Mouse (Mus musculus): Measurements from ENCODE around the gene Psmb9. TPM values are rescaled to one million over a fixed set of nuclear protein-coding genes. Genes with fewer than 3 reads are reported as not detected.

Gene Psmb9
- 7.7 TPM for polyA plus RNA-seq (2014; fragmentation: Illumina TruSeq; extraction: RNeasy Lipid Tissue Mini Kit (QIAGEN cat#74804); ENCODE audit: low read depth, low replicate concordance)

DNA sequence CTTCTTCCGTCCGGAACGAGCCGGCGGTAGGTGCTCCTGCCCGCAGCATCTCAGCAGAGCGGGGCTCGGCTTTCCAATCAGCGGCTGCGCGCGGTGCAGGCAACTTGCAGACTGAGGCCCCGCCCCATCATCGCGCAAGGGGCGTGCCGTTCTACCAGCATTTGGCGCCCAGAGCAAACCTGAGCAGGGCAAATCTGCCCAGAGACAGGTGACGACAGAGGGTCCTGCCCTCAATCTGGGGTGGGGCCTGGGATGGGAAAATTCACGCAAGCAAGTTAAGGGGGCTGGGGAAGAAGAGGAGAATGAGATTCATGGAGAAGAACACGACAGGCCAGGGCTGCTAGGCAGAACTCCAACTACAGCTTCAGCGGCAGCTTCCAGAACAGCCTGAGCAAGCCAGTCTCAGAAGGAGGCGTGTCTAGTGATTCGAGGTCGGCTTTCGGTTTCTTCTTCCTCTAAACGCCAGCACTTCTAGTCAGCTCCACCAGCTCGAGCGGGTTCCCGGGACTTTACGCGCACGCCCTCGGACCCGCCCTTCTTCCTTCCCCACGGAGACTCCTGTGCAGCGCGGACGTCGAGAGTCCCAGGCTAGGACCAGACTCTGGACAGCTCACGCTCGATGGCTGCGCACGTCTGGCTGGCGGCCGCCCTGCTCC lies at the start of gene Psmb9, which contains the start of gene Tap1:
Gene Psmb9, minus strand, starts transcription at position 504 of the 656 bp plus-strand sequence.
Gene Tap1, plus strand, starts transcription at position 293 of the 656 bp plus-strand sequence.

DNA sequence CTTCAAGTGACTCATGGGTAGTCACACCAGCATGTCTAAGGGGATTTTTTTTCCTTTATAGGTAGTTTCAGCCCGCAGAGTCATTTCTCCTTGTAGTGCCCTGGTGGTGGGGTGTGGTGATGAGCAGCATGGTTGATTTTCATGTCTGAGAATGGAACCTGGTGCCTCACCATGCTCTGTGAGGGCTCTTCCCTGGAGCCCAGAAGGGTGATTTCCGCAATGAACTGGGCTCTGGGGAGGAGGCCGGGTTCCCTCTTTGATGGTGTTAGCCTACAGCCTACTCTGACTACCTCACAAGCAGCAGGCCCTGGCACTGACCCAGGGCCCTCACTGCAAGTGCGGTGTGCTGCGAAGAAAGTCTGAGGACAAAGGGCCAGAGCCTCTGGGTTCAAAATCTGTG lies 15.9 kb upstream of the Psmb9 start, which contains the start of gene Tap2:
Gene Tap2, plus strand, starts transcription at position 84 of the 400 bp plus-strand sequence.

DNA sequence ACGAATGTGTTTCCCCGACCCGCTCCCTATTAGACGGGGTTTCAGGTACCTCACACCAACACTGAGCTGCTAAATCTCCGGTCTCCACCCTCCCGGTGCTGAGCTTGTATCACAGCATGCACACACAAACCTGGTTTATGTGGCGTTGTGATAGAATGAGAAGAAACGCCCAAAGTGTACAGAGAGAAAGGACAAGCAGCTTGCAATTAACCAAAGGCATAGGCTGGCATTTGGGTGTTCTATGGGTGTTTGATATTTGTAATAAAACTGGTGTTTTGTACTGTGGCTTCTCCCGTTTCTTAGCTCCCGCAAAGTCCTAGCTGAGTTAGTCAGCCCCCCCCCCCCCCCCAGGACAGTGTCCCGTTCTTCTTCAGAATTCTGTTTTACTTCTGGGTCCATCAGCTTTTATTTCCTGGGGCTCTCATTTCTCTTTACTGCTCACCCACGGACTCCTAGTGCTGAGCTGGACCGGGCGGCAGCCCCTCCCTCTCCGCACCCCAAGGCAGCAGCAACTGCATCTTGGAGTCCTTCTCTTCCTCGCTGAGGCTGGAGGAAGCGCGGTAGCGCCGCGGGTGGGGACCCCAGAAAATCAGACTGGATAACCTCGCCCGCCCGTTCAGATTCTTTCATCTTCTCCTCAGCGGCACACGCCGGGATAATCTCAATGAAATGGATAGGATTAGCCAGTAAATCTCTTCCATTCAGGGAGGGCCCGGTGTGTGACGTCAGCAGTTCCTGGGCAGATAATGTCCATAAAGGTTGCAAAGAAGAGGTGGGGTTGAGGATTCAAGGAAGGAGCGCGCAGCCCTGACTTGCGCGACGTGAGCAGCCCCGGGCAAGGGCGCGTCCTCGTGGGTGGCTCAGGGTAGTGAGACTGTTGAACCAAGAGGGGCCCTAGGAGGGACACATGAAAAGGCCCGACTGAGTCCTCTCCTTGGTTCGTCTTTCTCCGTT lies 9.7 kb upstream of the Psmb9 start, which contains the start of gene Psmb8:
Gene Psmb8, plus strand, starts transcription at position 781 of the 954 bp plus-strand sequence.

DNA sequence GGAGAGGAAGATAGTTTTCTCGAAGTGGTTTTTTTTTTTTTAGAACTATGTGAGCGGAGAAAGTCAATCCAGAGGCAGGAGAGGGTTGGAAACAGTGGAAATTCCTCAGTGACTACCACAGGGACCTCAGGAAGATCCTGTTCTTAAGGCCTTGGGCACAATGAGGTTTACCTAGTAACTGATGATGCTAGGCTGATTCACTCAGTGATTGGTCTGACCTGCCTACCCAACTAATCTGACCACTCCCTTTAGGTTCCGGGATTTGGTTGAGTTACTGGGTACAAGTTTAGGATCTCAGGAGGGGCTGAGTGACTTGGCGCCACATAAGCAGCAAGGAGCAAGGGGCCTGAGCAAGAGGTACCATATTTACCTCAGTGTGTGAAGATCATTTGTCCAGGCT lies 34.6 kb downstream of the Psmb9 start, which contains the start of gene H2-DMb1:
Gene H2-DMb1, plus strand, starts transcription at position 150 of the 400 bp plus-strand sequence.

DNA sequence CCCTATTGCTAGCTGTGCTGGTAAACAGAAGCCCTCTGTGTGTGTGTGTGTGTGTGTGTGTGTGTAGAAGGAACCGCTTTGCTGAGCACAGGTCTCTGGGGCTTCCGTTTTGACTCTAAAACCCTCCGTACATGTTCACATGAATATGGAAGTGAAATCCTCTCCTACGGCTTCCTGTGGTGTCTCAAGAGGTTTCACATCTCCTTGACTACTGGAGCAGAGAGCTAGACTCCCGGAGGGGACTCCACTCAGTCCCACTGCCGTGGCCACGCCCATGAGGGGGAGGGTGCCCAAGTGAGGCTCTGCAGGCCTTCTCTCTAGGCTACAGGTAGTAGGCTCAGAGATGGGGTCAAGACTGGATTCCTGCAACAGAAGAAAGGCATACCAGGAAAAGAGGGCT lies 44.5 kb downstream of the Psmb9 start, which contains the start of gene H2-DMb2:
Gene H2-DMb2, plus strand, starts transcription at position 275 of the 400 bp plus-strand sequence.

Other genes starting within 250 kb of the Psmb9 start
- gene Pfdn6, start 247.4 kb downstream of the Psmb9 start, polyA plus RNA-seq (2014; fragmentation: Illumina TruSeq; extraction: RNeasy Lipid Tissue Mini Kit (QIAGEN cat#74804); ENCODE audit: low read depth, low replicate concordance): 8.4 TPM
- gene Wdr46, start 247.1 kb downstream of the Psmb9 start, polyA plus RNA-seq (2014; fragmentation: Illumina TruSeq; extraction: RNeasy Lipid Tissue Mini Kit (QIAGEN cat#74804); ENCODE audit: low read depth, low replicate concordance): 0.25 TPM
- gene B3galt4, start 236.3 kb downstream of the Psmb9 start, polyA plus RNA-seq (2014; fragmentation: Illumina TruSeq; extraction: RNeasy Lipid Tissue Mini Kit (QIAGEN cat#74804); ENCODE audit: low read depth, low replicate concordance): 0.38 TPM
- gene Vps52, start 232.0 kb downstream of the Psmb9 start, polyA plus RNA-seq (2014; fragmentation: Illumina TruSeq; extraction: RNeasy Lipid Tissue Mini Kit (QIAGEN cat#74804); ENCODE audit: low read depth, low replicate concordance): 4.8 TPM
- gene Rps18, start 231.8 kb downstream of the Psmb9 start, polyA plus RNA-seq (2014; fragmentation: Illumina TruSeq; extraction: RNeasy Lipid Tissue Mini Kit (QIAGEN cat#74804); ENCODE audit: low read depth, low replicate concordance): 34.2 TPM
- 407 TPM for gene H2-K1, start 187.4 kb downstream of the Psmb9 start, polyA plus RNA-seq (2014; fragmentation: Illumina TruSeq; extraction: RNeasy Lipid Tissue Mini Kit (QIAGEN cat#74804); ENCODE audit: low read depth, low replicate concordance)
- 1.8 TPM for gene Ring1, start 163.1 kb downstream of the Psmb9 start, polyA plus RNA-seq (2014; fragmentation: Illumina TruSeq; extraction: RNeasy Lipid Tissue Mini Kit (QIAGEN cat#74804); ENCODE audit: low read depth, low replicate concordance)
- gene H2-Ke6, start 159.7 kb downstream of the Psmb9 start, polyA plus RNA-seq (2014; fragmentation: Illumina TruSeq; extraction: RNeasy Lipid Tissue Mini Kit (QIAGEN cat#74804); ENCODE audit: low read depth, low replicate concordance): 1.2 TPM
- gene Slc39a7, start 156.1 kb downstream of the Psmb9 start, polyA plus RNA-seq (2014; fragmentation: Illumina TruSeq; extraction: RNeasy Lipid Tissue Mini Kit (QIAGEN cat#74804); ENCODE audit: low read depth, low replicate concordance): 0.88 TPM
- 1.5 TPM for gene Rxrb, start 156.0 kb downstream of the Psmb9 start, polyA plus RNA-seq (2014; fragmentation: Illumina TruSeq; extraction: RNeasy Lipid Tissue Mini Kit (QIAGEN cat#74804); ENCODE audit: low read depth, low replicate concordance)
- 0.19 TPM for gene Col11a2, start 148.3 kb downstream of the Psmb9 start, polyA plus RNA-seq (2014; fragmentation: Illumina TruSeq; extraction: RNeasy Lipid Tissue Mini Kit (QIAGEN cat#74804); ENCODE audit: low read depth, low replicate concordance)
- gene H2-Oa, start 95.4 kb downstream of the Psmb9 start, polyA plus RNA-seq (2014; fragmentation: Illumina TruSeq; extraction: RNeasy Lipid Tissue Mini Kit (QIAGEN cat#74804); ENCODE audit: low read depth, low replicate concordance): not detected
- 1.8 TPM for gene H2-DMa, start 68.2 kb downstream of the Psmb9 start, polyA plus RNA-seq (2014; fragmentation: Illumina TruSeq; extraction: RNeasy Lipid Tissue Mini Kit (QIAGEN cat#74804); ENCODE audit: low read depth, low replicate concordance)
- gene Brd2, start 65.1 kb downstream of the Psmb9 start, polyA plus RNA-seq (2014; fragmentation: Illumina TruSeq; extraction: RNeasy Lipid Tissue Mini Kit (QIAGEN cat#74804); ENCODE audit: low read depth, low replicate concordance): 212 TPM
- gene H2-DMb2, start 44.5 kb downstream of the Psmb9 start, polyA plus RNA-seq (2014; fragmentation: Illumina TruSeq; extraction: RNeasy Lipid Tissue Mini Kit (QIAGEN cat#74804); ENCODE audit: low read depth, low replicate concordance): 6.1 TPM
- gene H2-DMb1, start 34.7 kb downstream of the Psmb9 start, polyA plus RNA-seq (2014; fragmentation: Illumina TruSeq; extraction: RNeasy Lipid Tissue Mini Kit (QIAGEN cat#74804); ENCODE audit: low read depth, low replicate concordance): 6.3 TPM
- gene Tap1, start 211 bp downstream of the Psmb9 start, polyA plus RNA-seq (2014; fragmentation: Illumina TruSeq; extraction: RNeasy Lipid Tissue Mini Kit (QIAGEN cat#74804); ENCODE audit: low read depth, low replicate concordance): 4.0 TPM
- 4.4 TPM for gene Psmb8, start 10.0 kb upstream of the Psmb9 start, polyA plus RNA-seq (2014; fragmentation: Illumina TruSeq; extraction: RNeasy Lipid Tissue Mini Kit (QIAGEN cat#74804); ENCODE audit: low read depth, low replicate concordance)
- gene Tap2, start 15.8 kb upstream of the Psmb9 start, polyA plus RNA-seq (2014; fragmentation: Illumina TruSeq; extraction: RNeasy Lipid Tissue Mini Kit (QIAGEN cat#74804); ENCODE audit: low read depth, low replicate concordance): not detected
- 25.2 TPM for gene H2-Ob, start 51.1 kb upstream of the Psmb9 start, polyA plus RNA-seq (2014; fragmentation: Illumina TruSeq; extraction: RNeasy Lipid Tissue Mini Kit (QIAGEN cat#74804); ENCODE audit: low read depth, low replicate concordance)
- 61.2 TPM for gene H2-Ab1, start 69.9 kb upstream of the Psmb9 start, polyA plus RNA-seq (2014; fragmentation: Illumina TruSeq; extraction: RNeasy Lipid Tissue Mini Kit (QIAGEN cat#74804); ENCODE audit: low read depth, low replicate concordance)
- gene H2-Aa, start 100.1 kb upstream of the Psmb9 start, polyA plus RNA-seq (2014; fragmentation: Illumina TruSeq; extraction: RNeasy Lipid Tissue Mini Kit (QIAGEN cat#74804); ENCODE audit: low read depth, low replicate concordance): 101 TPM
- 6.3 TPM for gene H2-Eb1, start 118.1 kb upstream of the Psmb9 start, polyA plus RNA-seq (2014; fragmentation: Illumina TruSeq; extraction: RNeasy Lipid Tissue Mini Kit (QIAGEN cat#74804); ENCODE audit: low read depth, low replicate concordance)
- gene H2-Eb2, start 137.9 kb upstream of the Psmb9 start, polyA plus RNA-seq (2014; fragmentation: Illumina TruSeq; extraction: RNeasy Lipid Tissue Mini Kit (QIAGEN cat#74804); ENCODE audit: low read depth, low replicate concordance): 5.7 TPM
- 1.0 TPM for gene Btnl2, start 167.1 kb upstream of the Psmb9 start, polyA plus RNA-seq (2014; fragmentation: Illumina TruSeq; extraction: RNeasy Lipid Tissue Mini Kit (QIAGEN cat#74804); ENCODE audit: low read depth, low replicate concordance)
- 27.9 TPM for gene Btnl1, start 189.4 kb upstream of the Psmb9 start, polyA plus RNA-seq (2014; fragmentation: Illumina TruSeq; extraction: RNeasy Lipid Tissue Mini Kit (QIAGEN cat#74804); ENCODE audit: low read depth, low replicate concordance)
- gene BC051142, start 211.1 kb upstream of the Psmb9 start, polyA plus RNA-seq (2014; fragmentation: Illumina TruSeq; extraction: RNeasy Lipid Tissue Mini Kit (QIAGEN cat#74804); ENCODE audit: low read depth, low replicate concordance): 2.1 TPM

Data from sigmoid colon, adult 10 weeks (tissue).